ENCODE assay signal across 11 mouse cellular contexts in genomic region chr8:88844370-88844769, GRCm38 (mm10).
DNase-seq lines count a peak whose midpoint lies in the region; ATAC-seq and TF ChIP-seq lines count a peak whose summit lies in the region.
"Had no signal": no experiment of that assay in that cellular context is flagged by ENCODE, and none has a peak within 500 bp of the region (broad histone marks: within the 10 kb centered on the region; RNA-seq: fewer than 3 reads in every experiment).

No protein-coding gene starts in this region.

- H3K9me3 ChIP-seq in hindbrain, embryonic 15.5 days: no peaks in the 10 kb centered on the region
- H3K9me3 ChIP-seq in hindbrain, embryonic 11.5 days (ENCODE audit: control insufficient read depth, low read length): no peaks in the 10 kb centered on the region
- H3K9me3 ChIP-seq in forebrain, postnatal 0 days (ENCODE audit: low read length): no peaks in the 10 kb centered on the region
- H3K9me3 ChIP-seq: liver, embryonic 13.5 days; midbrain, embryonic 12.5 days had no signal

- no peak for DNase-seq in hindbrain, embryonic 11.5 days (ENCODE audit: low spot score)
- peak; percentile 78 for DNase-seq in forebrain, postnatal 0 days
- peak; percentile 27 to 40 for DNase-seq in layer of hippocampus, adult 8-10 months (ENCODE audit: low spot score in 2 of 2)
- DNase-seq in right cerebral cortex, postnatal 10 days (ENCODE audit: low spot score in 2 of 2): peak; percentile 86 to 88
- no peak for DNase-seq in ovary, postnatal 36 days (ENCODE audit: low spot score)
- no peak for DNase-seq in kidney, adult 11 months
- DNase-seq: liver, embryonic 13.5 days; thymus, adult 2 months had no signal

- 29% methylated on average over 5 of the region's 5 CpGs for WGBS in hindbrain, embryonic 15.5 days
- WGBS in hindbrain, embryonic 11.5 days: 73% methylated on average over 5 of the region's 5 CpGs
- WGBS in forebrain, postnatal 0 days: 12% methylated on average over 5 of the region's 5 CpGs

- no peak overlapping the region for H3K9ac ChIP-seq in hindbrain, embryonic 15.5 days
- no peak overlapping the region for H3K9ac ChIP-seq in hindbrain, embryonic 11.5 days (ENCODE audit: low read depth, low read length)
- no peak overlapping the region for H3K9ac ChIP-seq in forebrain, postnatal 0 days
- H3K9ac ChIP-seq: liver, embryonic 13.5 days; midbrain, embryonic 12.5 days had no signal

- H3K27ac ChIP-seq in hindbrain, embryonic 15.5 days (replicated peaks): no peak overlapping the region
- no peak overlapping the region for H3K27ac ChIP-seq in hindbrain, embryonic 11.5 days (ENCODE audit: low read depth, low read length)
- no peak overlapping the region for H3K27ac ChIP-seq in forebrain, postnatal 0 days (ENCODE audit: low read depth, low read length)
- H3K27ac ChIP-seq: liver, embryonic 13.5 days; midbrain, embryonic 12.5 days had no signal

- no peak overlapping the region for H3K4me3 ChIP-seq in hindbrain, embryonic 15.5 days
- no peak overlapping the region for H3K4me3 ChIP-seq in hindbrain, embryonic 11.5 days (ENCODE audit: low read depth, low read length)
- H3K4me3 ChIP-seq in forebrain, postnatal 0 days (ENCODE audit: low read depth, low read length): no peak overlapping the region
- H3K4me3 ChIP-seq: erythroblast, embryonic 14.5 days; liver, embryonic 13.5 days; midbrain, embryonic 12.5 days had no signal

- peaks cover 10% of the 10 kb centered on the region for H3K4me1 ChIP-seq in hindbrain, embryonic 15.5 days (replicated peaks)
- H3K4me1 ChIP-seq in hindbrain, embryonic 11.5 days (replicated peaks; ENCODE audit: control insufficient read depth, insufficient read depth, low read length): no peaks in the 10 kb centered on the region
- no peaks in the 10 kb centered on the region for H3K4me1 ChIP-seq in forebrain, postnatal 0 days (ENCODE audit: insufficient read depth)
- H3K4me1 ChIP-seq: liver, embryonic 13.5 days; midbrain, embryonic 12.5 days had no signal

- H3K36me3 ChIP-seq in hindbrain, embryonic 15.5 days: no peaks in the 10 kb centered on the region
- H3K36me3 ChIP-seq in hindbrain, embryonic 11.5 days (ENCODE audit: control insufficient read depth, insufficient read depth, low read length): no peaks in the 10 kb centered on the region
- H3K36me3 ChIP-seq in forebrain, postnatal 0 days (ENCODE audit: insufficient read depth): no peaks in the 10 kb centered on the region
- H3K36me3 ChIP-seq: liver, embryonic 13.5 days; midbrain, embryonic 12.5 days had no signal

- H3K27me3 ChIP-seq in hindbrain, embryonic 15.5 days: no peaks in the 10 kb centered on the region
- H3K27me3 ChIP-seq in hindbrain, embryonic 11.5 days (ENCODE audit: control insufficient read depth, insufficient read depth, low read length): no peaks in the 10 kb centered on the region
- no peaks in the 10 kb centered on the region for H3K27me3 ChIP-seq in forebrain, postnatal 0 days (ENCODE audit: insufficient read depth, low read length)
- H3K27me3 ChIP-seq: liver, embryonic 13.5 days; midbrain, embryonic 12.5 days had no signal

- ATAC-seq in hindbrain, embryonic 15.5 days (ENCODE audit: low FRiP score, low read depth): peak; percentile 74
- no peak for ATAC-seq in hindbrain, embryonic 11.5 days (ENCODE audit: low FRiP score)
- ATAC-seq in forebrain, postnatal 0 days: peak; percentile 92

- no peak overlapping the region for H3K4me2 ChIP-seq in hindbrain, embryonic 15.5 days
- H3K4me2 ChIP-seq in hindbrain, embryonic 11.5 days (replicated peaks; ENCODE audit: low read depth, low read length): no peak overlapping the region
- no peak overlapping the region for H3K4me2 ChIP-seq in forebrain, postnatal 0 days (ENCODE audit: low read depth)
- H3K4me2 ChIP-seq: liver, embryonic 13.5 days; midbrain, embryonic 12.5 days had no signal

- TF ChIP-seq CTCF in forebrain, postnatal 0 days (IDR thresholded peaks at IDR 0.05; ENCODE audit: low read depth): no peak

Comparison
In these comparisons a context has a peak if more than half of its experiments do, and no peak if none do; other contexts are left out.
1. DNase-seq: peak in forebrain, postnatal 0 days (single experiment), layer of hippocampus, adult 8-10 months (2 of 2) and right cerebral cortex, postnatal 10 days (2 of 2); none in hindbrain, embryonic 11.5 days (single experiment), ovary, postnatal 36 days (single experiment) and kidney, adult 11 months (single experiment).